Mouse (Mus musculus) layer of hippocampus, adult 9-10 months (tissue): ENCODE measurements around the gene Rapgef4.
A peak's percentile ranks its signal among the peaks of the same experiment; 100 is the strongest.

Experiments used
- DNase-seq: peaks from one replicate; pipeline ENCODE4 v3.0.0; 2022; ENCODE audit warnings: low spot score

The Rapgef4 gene

DNA sequence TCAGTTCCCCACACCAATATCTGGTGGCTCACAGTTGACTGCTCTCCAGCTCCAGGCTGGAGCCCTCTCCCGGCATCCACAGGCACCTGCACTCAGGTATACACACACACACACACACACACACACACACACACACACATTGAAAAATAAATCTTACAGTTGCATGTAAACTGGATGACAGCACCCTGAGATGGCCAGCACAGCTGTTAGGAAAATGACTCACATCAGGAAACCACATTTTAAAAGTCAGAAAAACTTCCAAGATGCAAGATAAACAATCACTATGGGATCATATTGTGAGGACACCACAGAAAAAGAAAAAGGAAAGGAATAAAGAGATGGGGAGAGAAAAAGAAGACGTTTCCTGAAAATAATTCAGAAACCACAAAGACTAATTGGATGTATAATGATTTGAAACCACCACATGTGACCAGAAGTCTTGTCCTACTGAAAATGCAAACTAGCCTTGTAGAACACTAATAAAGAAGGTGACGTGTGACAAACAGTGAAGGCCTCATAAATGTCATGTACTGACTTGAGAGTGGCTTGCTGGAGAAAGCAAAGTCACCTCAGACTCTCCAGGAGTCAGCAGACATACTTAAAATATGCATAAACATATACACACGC is 297.3 kb downstream of the Rapgef4 start:
- DNase-seq = no peak

DNA sequence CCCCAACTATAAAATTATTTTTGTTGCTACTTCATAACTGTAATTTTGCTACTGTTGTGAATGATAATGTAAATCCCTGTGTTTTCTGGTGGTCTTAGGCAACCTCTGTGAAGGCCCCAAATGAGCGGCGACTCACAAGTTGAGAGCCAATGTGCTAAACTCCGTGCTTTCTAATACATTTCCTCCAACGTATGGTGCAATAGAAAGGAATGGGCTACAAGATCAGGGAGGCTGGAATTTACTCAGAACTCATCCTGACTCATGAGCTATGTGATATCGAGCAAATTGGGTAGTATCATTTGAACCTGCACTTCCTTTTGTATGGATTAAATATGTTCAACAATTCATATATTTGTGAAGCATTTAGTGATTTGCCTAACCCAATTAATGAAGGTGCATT is 299.5 kb downstream of the Rapgef4 start:
- DNase-seq = no peak

DNA sequence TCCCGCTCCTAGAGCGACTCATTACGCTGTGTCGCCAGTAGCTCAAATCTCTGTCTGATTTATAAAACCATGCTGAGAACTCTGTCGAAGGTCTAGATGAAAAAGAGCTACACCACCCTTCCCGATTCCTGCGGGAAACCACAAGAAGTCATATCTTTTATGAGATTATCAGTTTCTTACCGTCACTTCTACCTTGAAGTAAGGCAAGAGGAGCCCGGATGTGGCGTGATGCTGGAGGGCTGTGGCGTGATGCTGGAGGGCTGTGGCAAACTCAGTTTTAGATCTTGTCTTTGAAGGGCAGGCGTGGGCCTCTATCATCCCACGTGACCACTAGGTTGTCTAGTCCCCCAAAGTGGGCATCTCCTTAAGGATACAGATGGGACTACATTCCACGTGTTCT is 300.9 kb downstream of the Rapgef4 start:
- no peak for DNase-seq

DNA sequence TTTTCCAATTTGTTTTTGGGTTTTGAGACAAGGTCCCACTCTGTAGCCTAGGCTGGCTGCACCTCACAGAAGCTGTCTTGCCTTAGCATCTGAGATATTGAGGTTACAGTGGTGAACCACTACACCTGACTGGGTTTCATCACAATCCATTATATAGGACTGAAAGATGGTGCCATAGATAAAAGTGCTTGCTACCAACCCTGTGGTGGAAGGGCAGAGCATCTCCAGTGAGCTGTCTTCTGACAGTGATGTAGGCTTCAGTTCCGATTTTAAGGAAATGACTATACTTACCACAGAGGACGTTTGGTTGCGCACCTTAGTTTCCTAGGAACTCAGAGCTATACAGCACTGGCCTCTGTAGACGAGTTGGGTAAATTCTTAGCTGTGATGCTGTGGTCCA is 301.7 kb downstream of the Rapgef4 start:
- no peak for DNase-seq

DNA sequence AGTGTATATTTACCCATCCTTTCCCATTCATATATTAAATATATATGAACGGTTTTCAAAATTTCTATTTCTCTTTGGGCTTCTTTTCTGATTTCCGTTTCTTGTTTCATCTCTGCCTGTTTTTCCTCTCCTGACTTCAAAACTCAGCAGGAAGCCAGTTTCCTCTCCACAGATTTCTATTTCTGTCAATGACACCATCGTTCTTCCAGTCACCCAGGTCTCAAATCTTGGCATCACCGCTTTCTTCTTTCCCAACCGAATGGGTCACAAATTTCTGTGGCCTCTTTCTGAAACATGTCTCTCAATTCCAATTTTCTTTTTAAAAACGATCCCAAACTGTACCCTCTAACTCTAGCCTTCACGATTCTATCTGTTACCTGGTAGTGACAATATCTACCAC is 303.6 kb downstream of the Rapgef4 start:
- no peak for DNase-seq

DNA sequence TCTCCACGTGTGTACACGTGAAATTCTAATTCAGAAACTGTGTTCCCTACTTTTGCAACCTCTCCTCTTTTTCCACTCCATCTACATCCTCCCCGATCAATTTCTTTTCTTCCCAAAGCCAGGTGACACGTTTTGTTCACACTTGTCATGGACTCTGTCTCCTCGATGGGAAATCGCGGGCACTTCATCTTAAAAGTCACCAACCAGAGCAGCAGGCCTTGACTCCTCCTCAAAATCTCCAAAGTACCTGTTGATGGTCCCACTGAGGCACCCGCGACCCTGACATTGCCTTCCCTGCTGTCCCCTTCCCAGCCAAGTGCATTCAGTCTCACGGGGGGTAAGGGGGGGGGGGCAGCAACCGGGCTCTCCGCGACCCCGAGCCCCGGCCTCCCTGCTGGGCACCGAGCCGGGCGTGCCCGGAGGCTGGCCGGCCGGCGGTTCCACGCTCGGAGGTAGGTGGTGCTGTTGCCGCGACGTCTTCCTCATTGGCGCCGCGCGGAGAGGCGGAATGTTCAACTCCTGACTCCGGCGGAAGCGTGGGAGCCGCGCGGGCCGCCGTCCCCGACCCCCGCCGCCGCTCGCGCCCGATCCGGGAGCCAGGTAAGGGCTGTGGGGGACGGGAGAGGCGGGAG is 304.3 kb downstream of the Rapgef4 start, which contains the start of gene Map3k20:
Gene Map3k20 (plus strand): TSS at position 382 of the 632 bp plus-strand sequence.
- no peak for DNase-seq

DNA sequence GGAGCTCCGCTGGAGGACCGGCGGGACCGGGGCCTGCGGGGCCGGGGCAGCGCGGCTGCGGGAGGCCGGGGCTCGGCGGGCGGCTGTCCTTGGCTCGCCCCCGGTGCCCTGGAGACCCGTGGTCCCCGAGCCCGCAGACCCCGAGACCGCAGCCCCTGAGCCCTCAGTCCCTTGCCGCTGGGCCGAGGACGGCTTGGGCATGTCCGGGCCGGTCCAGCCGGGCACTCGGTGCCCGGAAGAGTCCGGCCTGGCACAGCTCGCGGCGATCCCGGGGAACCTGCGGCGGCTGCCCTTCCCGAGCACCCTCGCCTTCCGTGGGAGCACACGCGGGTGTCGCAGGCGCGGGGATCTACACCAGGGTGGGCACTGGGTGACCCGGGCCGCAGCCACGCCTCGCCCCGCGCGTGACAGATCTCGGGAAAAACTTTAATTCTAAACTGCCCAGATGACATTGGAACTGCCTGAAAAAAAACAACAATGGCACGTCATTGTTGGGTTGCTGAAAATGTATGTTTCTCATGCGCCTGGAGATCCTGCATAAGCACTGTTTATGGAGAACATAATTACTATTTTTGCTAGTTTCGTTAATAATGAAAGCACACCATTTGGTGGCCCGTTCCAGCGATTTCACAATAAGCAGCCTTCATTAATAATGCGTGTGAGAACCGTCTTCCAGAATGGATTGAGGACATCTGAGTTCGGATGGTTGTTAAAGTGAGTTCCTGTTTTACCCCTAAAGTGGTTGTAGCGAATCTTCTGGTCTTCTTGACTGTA is 305.0 kb downstream of the Rapgef4 start:
- DNase-seq = no peak

DNA sequence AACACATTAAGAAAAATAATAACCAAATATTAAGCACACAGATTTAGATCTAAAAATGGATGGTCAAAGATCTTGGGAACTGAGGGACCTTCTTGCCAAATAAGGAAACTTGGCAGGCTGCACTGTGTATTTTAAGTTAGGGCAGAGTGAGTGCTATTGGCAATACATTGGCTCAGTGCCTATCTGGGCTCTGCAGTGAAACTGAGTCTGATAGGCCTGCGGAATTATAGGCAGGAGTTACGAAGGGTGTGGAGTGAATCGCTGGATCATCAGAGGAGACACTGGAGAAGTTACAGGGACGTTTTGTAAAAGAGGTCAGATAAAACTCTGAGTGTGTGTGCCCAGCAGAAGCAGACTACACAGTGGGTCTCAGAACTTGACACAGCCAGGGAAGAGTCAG is 306.1 kb downstream of the Rapgef4 start:
- no peak for DNase-seq

DNA sequence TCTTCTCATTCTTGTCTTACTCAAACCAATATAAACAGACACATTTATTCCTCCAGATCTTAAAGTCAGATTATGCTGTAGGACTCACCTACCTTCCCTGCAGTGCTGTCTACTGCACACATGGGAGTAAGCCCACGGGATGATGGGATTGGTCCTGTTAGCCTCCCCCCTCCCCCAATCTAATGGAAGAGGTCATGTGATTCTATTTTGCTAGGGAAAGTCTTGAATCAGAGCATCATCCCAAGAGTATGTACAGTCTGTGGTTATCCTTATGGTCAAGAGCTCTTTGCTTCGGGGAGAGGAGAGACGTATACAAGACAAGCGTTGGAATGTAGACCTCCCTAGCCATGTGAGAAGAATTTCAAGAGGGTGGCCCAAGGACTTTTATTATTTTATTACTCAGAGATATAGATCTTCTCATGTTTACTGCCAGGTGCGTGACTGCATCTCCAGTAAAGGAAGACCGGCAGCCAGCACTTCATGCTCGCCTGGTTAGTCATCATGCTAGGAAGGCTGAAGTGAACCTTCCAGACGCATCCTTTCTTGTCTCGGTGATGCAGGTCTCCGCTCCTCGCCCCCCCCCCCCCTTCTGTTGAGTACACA is 308.0 kb downstream of the Rapgef4 start:
- DNase-seq = no peak

DNA sequence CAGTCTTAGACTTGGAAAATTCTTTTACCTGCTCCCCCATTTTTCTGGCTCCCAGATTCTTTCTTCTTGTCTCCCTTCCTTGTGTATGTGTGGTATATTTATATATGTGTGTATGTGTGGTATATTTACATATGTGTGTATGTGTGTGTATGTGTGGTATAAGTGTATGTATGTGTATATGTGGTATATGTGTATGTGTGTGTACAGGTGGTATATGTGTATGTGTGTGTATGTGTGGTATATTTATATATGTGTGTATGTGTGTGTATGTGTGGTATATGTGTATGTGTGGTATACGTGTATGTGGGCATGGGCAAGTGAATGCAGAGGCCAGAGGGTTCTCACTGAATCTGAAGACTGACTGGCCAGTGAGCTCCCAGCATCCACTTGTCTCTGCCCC is 310.1 kb downstream of the Rapgef4 start:
- no peak for DNase-seq

DNA sequence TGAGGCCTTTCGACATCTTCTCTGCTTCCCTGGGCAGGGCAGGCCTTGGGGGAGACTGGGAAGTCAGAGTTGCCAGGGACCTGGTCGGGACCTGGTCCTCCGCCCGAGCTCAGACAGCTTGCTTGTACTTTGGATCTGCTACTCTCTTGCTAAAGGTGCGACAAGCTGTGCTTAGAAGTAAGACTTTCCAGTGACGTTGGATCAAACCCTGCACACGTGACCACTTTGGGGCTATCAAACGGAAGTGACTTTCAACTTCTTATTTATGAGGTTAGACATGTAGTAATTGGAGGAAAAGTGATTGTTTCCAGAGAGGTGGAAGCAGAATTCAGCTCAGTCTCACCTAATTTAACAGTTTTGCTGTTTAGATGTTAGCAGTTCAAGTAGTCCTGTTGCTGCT is 311.5 kb downstream of the Rapgef4 start:
- DNase-seq = no peak

DNA sequence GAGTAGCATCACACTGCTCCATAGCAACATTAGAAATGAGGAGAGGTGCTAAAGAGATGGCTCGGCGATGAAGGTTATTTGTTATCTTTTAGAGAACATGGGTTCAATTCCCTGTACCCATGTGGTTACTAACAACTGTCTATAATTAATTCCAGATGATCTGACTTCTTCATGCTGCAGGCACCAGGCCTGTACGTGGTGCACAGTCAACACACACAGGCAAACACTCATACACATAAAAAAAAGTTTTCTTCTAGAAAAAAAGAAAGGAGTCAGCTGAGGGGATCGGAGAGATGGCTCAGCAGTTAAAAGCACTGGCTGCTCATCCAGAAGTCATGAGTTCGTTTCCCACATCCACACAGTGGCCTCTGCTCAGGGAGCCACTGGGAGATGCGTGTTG is 314.0 kb downstream of the Rapgef4 start:
- no peak for DNase-seq

DNA sequence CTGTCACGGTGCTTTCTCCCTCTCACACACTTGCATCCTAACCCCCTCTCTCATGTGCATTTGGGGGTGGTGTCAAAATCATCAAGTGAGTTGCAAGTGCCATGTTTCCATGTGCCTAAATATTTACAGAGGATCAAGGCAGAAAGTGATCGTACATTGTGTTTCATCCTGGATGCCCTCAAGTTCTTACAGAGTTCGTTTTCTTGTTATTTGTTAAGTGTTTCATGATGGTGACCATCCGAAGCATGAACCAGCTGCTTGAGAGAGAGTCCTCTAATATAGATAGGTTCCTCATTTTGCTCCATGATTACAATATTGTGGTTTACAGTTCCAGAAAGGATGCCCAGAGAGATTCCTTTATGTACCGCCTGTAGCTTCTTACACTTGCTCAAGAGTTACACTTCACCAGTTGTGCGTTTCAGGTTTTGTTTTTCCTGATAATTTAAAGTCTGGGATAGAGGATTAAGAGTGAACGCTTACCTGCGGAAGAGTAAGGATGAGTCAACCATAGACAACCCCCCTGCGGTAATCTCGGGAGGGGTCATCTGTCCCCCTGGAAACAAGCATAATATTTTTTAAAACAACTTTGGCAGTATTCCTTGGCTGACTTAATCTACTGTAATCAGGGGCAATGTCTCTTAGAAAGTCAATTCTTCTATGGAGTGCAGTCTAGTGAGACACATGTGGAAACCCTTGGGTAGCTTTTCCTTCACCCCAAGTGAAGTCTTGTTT is 316.1 kb downstream of the Rapgef4 start:
- DNase-seq = no peak

DNA sequence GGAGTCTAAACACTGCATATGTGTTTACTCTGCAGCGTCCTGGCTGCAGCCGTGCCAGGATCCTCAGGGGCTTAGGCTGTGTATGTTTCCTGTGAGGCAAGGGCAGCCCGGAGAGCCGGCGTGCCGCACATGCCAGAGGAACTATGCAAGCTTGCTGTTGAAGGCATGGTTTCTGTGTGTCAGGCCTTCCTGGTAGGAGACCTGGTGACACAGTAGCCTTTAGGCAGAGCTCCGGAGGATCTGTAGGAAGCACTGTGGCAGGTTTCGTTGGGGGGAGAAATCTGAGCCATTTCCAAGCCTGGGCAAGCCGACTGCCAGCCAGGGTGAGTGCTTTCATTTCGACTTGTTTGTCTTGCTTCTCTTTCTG is 316.7 kb downstream of the Rapgef4 start:
- no peak for DNase-seq

DNA sequence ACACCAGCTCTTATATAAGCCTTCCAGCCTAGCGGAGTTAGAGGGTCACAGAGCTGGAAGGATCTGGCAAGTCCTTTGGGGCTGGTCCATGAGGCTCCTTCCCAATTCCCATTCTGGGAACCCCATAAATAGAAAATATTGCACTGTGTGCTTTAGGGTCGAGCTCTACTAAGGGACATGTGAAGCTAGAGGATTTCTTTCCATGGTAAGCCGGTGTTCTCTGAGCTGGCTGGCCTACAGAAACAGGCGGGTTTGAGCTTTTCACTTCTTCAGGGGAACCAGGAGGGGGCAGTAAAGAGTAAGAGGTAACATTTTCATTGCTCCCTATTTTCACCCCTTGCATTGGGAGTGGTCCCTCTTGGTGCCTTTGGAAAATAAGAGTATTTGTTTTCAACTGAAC is 317.4 kb downstream of the Rapgef4 start:
- peak; percentile 26 for DNase-seq

DNA sequence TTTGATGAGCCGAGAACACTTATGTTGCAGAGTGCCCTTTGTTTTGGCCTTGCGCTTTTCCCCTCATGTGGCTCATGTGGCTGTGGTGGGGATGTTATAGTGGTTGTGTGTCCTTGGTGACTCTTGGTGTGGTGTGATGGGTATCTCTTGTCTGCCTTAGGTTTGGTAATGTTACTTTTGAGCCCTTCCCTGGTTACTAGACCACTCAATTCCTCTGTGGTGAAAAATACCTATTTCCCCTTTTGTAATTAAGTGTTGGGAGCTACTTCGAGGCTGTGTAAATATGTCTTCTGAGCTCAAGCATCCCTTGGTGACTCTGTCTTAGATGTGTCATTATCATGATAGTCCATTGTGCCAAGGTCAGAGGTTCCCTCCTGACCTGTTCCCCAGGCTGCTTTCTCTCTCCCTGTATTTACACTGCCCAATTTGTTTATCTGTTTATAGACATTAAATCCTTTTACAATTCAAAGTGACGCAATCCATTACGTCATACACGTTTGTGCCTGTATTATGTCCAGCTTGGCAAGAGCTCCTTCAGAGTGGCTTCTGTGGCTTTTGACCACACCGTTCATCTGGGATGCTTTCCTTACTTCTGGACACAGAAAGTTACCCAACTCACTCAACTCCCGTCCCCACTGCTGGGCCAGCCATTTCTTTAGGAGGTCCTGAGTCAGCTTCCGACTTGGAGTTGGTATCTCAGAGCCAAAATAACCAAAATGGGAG is 320.3 kb downstream of the Rapgef4 start:
- no peak for DNase-seq

DNA sequence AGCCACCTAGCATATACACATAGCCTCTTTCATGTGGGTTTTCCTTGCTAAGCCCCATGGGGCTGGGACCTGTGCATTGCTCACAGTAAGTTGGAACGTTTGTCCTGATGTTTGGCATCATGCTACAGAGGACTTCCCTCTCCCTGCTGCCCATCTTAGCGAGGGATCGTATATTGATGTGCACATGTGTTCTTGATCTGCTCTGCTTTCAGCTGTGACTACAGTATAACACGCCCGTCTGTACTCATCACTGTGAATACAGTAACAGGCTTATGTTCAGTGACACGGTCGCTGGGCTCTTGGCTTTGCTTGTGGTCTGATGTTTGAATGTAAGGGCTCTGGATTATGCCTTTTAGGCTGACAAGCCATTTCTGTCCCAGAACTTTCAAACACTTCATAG is 324.7 kb downstream of the Rapgef4 start:
- no peak for DNase-seq
